Mouse (Mus musculus) stomach, postnatal 0 days (tissue): ENCODE measurements around the gene Galr2.

Experiments used
- CTCF ChIP-seq: IDR thresholded peaks from 2 replicates; pipeline ENCODE4 v1.5.1; 2016; ENCODE audit warnings: antibody characterized with exemption, low read depth, mild to moderate bottlenecking, moderate library complexity
- EP300 ChIP-seq: optimal IDR thresholded peaks from 2 replicates; pipeline ENCODE3; 2016; ENCODE audit warnings: antibody characterized with exemption

- TF ChIP-seq CTCF = no peak
- peak; percentile 82 for TF ChIP-seq EP300
Measured at GRCm38 (mm10) chr11:116237742-116238395, 42.9 kb upstream of the Galr2 start, which contains the start of gene Evpl.
